Mouse (Mus musculus) spleen, adult 2 months (tissue): ENCODE data around the gene Mpig6b. TPM values are rescaled to one million over a fixed set of nuclear protein-coding genes. Genes with fewer than 3 reads are reported as not detected.

Source experiments
- DNase-seq, 2 experiments: peaks; one replicate each; pipeline versions ENCODE4 v3.0.0 to v3.0.0-alpha.2; 2012 to 2021; ENCODE audit warnings: low spot score in 2 of 2, low read depth in 1 of 2
- H3K27ac ChIP-seq: fragments of 200-500 bp; 2 replicates; pipeline ENCODE4 v1.5.1; 2012; ENCODE audit warnings: low read length, inconsistent platforms; ENCODE audit not compliant: insufficient read depth
- H3K27me3 ChIP-seq: fragments of 200-500 bp; 2 replicates; pipeline ENCODE4 v1.6.1; 2012; ENCODE audit warnings: mild to moderate bottlenecking, moderate library complexity, low read length, inconsistent platforms; ENCODE audit not compliant: control insufficient read depth, insufficient read depth
- H3K36me3 ChIP-seq: fragments of 200-500 bp; 2 replicates; pipeline ENCODE4 v1.6.1; 2012; ENCODE audit warnings: mild to moderate bottlenecking, low read length, inconsistent platforms; ENCODE audit not compliant: control insufficient read depth, insufficient read depth
- H3K4me1 ChIP-seq: fragments of 200-500 bp; 2 replicates; pipeline ENCODE4 v1.6.1; 2011; ENCODE audit warnings: inconsistent platforms; ENCODE audit not compliant: control insufficient read depth, insufficient read depth, insufficient read length
- H3K4me3 ChIP-seq: fragments of 200-500 bp; 2 replicates; pipeline ENCODE4 v1.5.1; 2011; ENCODE audit warnings: mild to moderate bottlenecking, inconsistent platforms; ENCODE audit not compliant: insufficient read depth, insufficient read length; ENCODE audit errors: extremely low read depth
- CTCF ChIP-seq: fragments of 200-500 bp; IDR thresholded peaks from 2 replicates; pipeline ENCODE4 v1.5.1; 2011; ENCODE audit warnings: mild to moderate bottlenecking, inconsistent platforms; ENCODE audit not compliant: insufficient read depth, insufficient read length, insufficient replicate concordance; ENCODE audit errors: extremely low read depth
- POLR2A ChIP-seq: fragments of 200-500 bp; IDR thresholded peaks from 2 replicates; pipeline ENCODE4 v1.6.1; 2011; ENCODE audit warnings: low read depth, low read length, inconsistent platforms
- WGBS: fragments of 180-500 bp; shearing (Covaris S2); methylation state at CpG from one replicate; pipeline ENCODE4 v1.1.7; 2018; 5-methylcytosine and 5-hydroxymethylcytosine counted together
- polyA plus RNA-seq: library from polyadenylated mRNA; depleted of rRNA; stranded (reverse); fragments of >200 nt; gene quantifications from 2 replicates; pipeline ENCODE4 v1.2.3, GENCODE M21; 2012

Gene Mpig6b
- polyA plus RNA-seq, 1 experiment, result 4.8 TPM

DNA sequence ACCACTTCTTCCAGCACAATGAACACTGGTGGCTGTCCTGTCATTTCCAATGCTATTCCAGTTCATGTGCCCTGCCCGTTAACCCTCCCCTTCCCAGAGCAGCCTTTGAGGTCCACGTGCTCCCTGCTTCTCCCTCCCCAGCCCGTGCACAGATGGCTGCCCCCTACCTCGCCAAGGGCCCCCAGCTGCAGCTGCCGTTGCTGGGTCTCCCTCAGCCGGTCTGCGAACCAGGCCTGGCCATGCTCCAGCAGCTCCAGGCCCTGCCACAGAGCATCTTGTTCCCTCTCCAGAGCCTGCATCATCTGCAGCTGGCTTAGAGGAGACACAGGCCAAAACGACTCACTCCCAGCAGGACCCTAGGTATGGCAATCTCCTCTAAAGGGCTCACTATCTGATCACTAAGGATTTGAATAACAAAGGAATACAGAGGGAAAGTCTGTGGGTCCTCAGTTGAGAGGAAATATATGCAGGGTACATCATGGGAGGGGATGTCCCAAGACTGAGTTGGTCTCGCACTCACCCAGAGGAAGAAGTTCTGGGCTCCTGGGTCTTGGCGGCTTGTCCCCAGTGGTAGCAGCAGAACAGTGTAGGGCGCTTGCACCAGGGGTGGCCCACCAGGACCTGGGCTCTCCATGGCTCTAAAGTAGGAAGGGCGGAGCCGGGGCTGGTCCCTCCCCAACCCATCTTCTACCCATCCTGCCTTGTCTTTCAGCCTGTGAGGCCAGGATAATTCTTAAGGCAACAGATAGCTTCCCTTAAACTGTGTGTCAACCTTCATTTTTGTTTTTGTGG lies 38.5 kb downstream of the Mpig6b start, which contains the start of gene Sapcd1:
Gene Sapcd1 (minus strand): TSS at position 740 of the 792 bp plus-strand sequence.
- H3K4me1 ChIP-seq, result peaks cover 33% of the 10 kb centered on the region
- peak within 1 kb of the TSS; percentile 56 for H3K27ac ChIP-seq
- DNase-seq, result no peak
- H3K27me3 ChIP-seq, result no peaks in the 10 kb centered on the region
- no peaks in the 10 kb centered on the region for H3K36me3 ChIP-seq
- H3K4me3 ChIP-seq, result no peak within 1 kb of the TSS
- TF ChIP-seq POLR2A, result no peak
- TF ChIP-seq CTCF, result peak; percentile 7; the same call in 1 of the 2 replicates
- 31% methylated on average over 13 of the region's 13 CpGs for WGBS

DNA sequence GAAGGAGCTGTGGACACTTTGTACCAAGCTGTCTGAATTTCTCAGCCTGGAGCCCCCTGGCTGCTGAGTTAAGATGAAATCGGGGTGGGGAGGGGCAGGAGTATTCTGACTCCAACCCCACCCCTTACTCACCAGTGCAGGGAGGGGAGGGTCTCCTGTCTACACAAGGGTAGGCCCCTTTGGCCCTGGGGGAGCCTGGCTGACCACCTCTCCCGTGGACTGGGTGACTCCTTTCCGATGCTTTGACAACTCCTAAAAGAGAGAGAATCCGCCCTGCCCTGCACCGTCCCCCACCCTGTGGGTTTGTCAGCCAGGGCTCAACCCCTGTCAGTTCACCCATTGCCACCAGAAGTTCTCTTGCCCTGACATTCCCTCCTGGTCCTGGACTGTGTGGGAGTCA lies 39.8 kb downstream of the Mpig6b start:
- Histone ChIP-seq H3K4me3 (no peak overlapping the region), H3K4me1 (peaks cover 28% of the 10 kb centered on the region), H3K27ac (no peak overlapping the region), H3K27me3 (no peaks in the 10 kb centered on the region), H3K36me3 (no peaks in the 10 kb centered on the region)
- no peak for DNase-seq
- WGBS, result 88% methylated on average over 5 of the region's 5 CpGs
- no peak for TF ChIP-seq CTCF
- no peak for TF ChIP-seq POLR2A

DNA sequence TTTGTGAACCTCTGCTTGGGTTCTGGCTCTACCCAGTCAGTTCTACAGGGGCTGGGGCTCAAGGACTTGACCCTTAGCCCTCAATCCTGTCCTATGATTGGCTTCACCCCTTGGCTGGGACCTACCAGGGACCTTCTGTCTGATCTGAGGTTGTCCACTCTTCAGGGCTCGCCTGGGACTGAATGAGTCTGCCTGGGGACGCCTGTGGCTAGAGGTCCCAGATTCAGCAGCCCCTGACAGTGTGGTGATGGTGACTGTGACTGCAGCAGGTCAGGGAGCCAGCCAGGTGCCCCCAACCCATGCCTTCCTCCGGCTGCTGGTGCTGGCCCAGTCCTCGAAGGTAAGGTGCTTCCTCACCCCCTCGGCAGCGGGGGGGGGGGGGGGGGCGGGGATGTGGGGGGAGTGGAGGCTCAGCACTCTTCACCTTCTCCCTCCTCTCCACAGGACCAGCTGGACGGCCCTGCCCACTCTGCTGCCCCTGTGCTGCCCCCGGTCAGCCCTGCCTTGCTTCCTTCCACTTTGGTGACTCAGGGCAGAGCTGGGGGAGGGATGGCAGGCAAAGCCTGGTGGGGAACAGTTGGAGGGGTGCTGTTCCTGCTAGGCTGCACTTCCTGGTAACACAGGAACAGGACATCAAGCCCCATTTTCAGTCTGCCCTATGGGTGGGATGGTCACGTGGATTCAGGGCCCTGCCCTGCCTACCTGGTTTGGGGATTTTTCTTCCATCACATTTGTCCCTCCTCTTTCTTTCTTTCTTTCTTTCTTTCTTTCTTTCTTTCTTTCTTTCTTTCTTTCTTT lies 41.1 kb downstream of the Mpig6b start:
- H3K4me1 ChIP-seq, result peaks cover 26% of the 10 kb centered on the region
- H3K36me3 ChIP-seq, result no peaks in the 10 kb centered on the region
- no peak overlapping the region for H3K27ac ChIP-seq
- TF ChIP-seq CTCF (no peak), POLR2A (no peak)
- WGBS, result 37% methylated on average over 10 of the region's 10 CpGs
- H3K4me3 ChIP-seq, result no peak overlapping the region
- no peaks in the 10 kb centered on the region for H3K27me3 ChIP-seq
- DNase-seq, result no peak

DNA sequence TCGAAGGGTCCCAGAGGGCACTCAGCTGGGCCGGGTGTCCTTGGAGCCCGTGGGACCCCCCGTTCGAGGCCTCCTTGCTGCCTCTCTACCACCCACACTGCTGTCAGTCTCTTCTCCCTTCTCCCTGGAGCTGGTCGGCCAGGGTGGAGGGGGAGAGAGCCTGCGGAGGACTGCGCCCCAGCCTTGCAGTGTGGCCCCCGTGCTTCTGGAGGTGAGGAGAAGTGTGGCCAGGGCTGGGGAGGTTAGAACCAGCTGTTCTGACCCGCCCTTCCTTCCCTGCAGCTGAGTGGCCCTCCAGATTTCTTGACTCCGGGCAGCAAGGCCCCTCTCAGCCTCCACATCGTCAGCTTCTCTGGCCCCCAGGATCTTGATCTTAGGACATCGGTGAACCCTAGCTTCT lies 41.7 kb downstream of the Mpig6b start:
- TF ChIP-seq POLR2A, result no peak
- no peak for TF ChIP-seq CTCF
- H3K36me3 ChIP-seq, result no peaks in the 10 kb centered on the region
- peaks cover 21% of the 10 kb centered on the region for H3K4me1 ChIP-seq
- no peak overlapping the region for H3K4me3 ChIP-seq
- 64% methylated on average over 13 of the region's 13 CpGs for WGBS
- no peak for DNase-seq
- no peaks in the 10 kb centered on the region for H3K27me3 ChIP-seq
- H3K27ac ChIP-seq, result no peak overlapping the region

GRCm38 (mm10) chr17:35023756-35024155 lies 42.2 kb downstream of the Mpig6b start:
- Histone ChIP-seq H3K27me3 (no peaks in the 10 kb centered on the region), H3K4me1 (peaks cover 20% of the 10 kb centered on the region), H3K36me3 (no peaks in the 10 kb centered on the region), H3K27ac (no peak overlapping the region), H3K4me3 (no peak overlapping the region)
- no peak for TF ChIP-seq POLR2A
- no peak for TF ChIP-seq CTCF
- 28% methylated on average over 4 of the region's 4 CpGs for WGBS
- no peak for DNase-seq

GRCm38 (mm10) chr17:35023221-35023620 lies 42.8 kb downstream of the Mpig6b start:
- 97% methylated on average over 5 of the region's 5 CpGs for WGBS
- no peak for DNase-seq

More at GRCm38 (mm10) chr17:35023221-35023620, 42.8 kb downstream of the Mpig6b start:
- Histone ChIP-seq H3K36me3 (no peaks in the 10 kb centered on the region), H3K4me1 (peaks cover 20% of the 10 kb centered on the region), H3K4me3 (no peak overlapping the region), H3K27me3 (no peaks in the 10 kb centered on the region), H3K27ac (no peak overlapping the region)
- no peak for TF ChIP-seq CTCF
- TF ChIP-seq POLR2A, result no peak
